Mouse (Mus musculus) intestine, embryonic 15.5 days (tissue): Measurements from ENCODE around the gene Mgme1. TPM values are rescaled to one million over a fixed set of nuclear protein-coding genes. Genes with fewer than 3 reads are reported as not detected.

ENCODE experiments used
- ATAC-seq: fragments of 200-750 bp; cut with Nextera tagmentation; 2 replicates; pipeline ENCODE4 v1.8.0; 2017; ENCODE audit warnings: moderate TSS enrichment, moderate library complexity
- H3K27ac ChIP-seq: fragments of 300-500 bp; sonication (generic); 2 replicates; pipeline ENCODE4 v1.5.1; 2015; ENCODE audit warnings: mild to moderate bottlenecking, inconsistent platforms
- H3K27me3 ChIP-seq: fragments of 300-500 bp; sonication (generic); replicated peaks from 2 replicates; pipeline ENCODE4 v1.6.1; 2015; ENCODE audit warnings: inconsistent platforms
- H3K36me3 ChIP-seq: fragments of 300-500 bp; sonication (generic); 2 replicates; pipeline ENCODE4 v1.6.1; 2015; ENCODE audit warnings: inconsistent platforms
- H3K4me1 ChIP-seq: fragments of 300-500 bp; sonication (generic); replicated peaks from 2 replicates; pipeline ENCODE4 v1.6.1; 2015; ENCODE audit warnings: inconsistent platforms
- H3K4me2 ChIP-seq: fragments of 300-500 bp; sonication (generic); replicated peaks from 2 replicates; pipeline ENCODE4 v1.6.1; 2015; ENCODE audit warnings: mild to moderate bottlenecking, inconsistent platforms
- H3K4me3 ChIP-seq: fragments of 300-500 bp; sonication (generic); replicated peaks from 2 replicates; pipeline ENCODE4 v1.5.1; 2015; ENCODE audit warnings: inconsistent platforms
- H3K9ac ChIP-seq: fragments of 300-500 bp; sonication (generic); 2 replicates; pipeline ENCODE4 v1.6.1; 2015; ENCODE audit warnings: inconsistent platforms
- H3K9me3 ChIP-seq: fragments of 300-500 bp; sonication (generic); 2 replicates; pipeline ENCODE4 v1.6.1; 2016; ENCODE audit warnings: inconsistent platforms
- WGBS: fragments of 180-500 bp; shearing (Covaris S2); methylation state at CpG from one replicate; pipeline ENCODE4 v1.1.7; 2015; 5-methylcytosine and 5-hydroxymethylcytosine counted together
- polyA plus RNA-seq: library from polyadenylated mRNA; unstranded; fragments of >200 nt; fragmentation: Nextera tagmentation; extraction: Ambion mirVana; gene quantifications from 2 replicates; pipeline ENCODE4 v1.2.1, GENCODE M21; 2015

Gene Mgme1
- polyA plus RNA-seq, 1 experiment from 2014 or later = 22.7 TPM

GRCm38 (mm10) chr2:144291600-144292305 is 21.3 kb downstream of the Mgme1 start:
- Histone ChIP-seq H3K9me3 (no peaks in the 10 kb centered on the region), H3K4me1 (0 out of 2 replicates have a peak, but pooled peaks cover 4% of the 10 kb centered on the region), H3K36me3 (no peaks in the 10 kb centered on the region), H3K9ac (no peak overlapping the region), H3K27ac (no peak overlapping the region), H3K27me3 (no peaks in the 10 kb centered on the region), H3K4me3 (no peak overlapping the region), H3K4me2 (no peak overlapping the region)
- WGBS = 78% methylated on average over 11 of the region's 11 CpGs
- no peak for ATAC-seq

DNA sequence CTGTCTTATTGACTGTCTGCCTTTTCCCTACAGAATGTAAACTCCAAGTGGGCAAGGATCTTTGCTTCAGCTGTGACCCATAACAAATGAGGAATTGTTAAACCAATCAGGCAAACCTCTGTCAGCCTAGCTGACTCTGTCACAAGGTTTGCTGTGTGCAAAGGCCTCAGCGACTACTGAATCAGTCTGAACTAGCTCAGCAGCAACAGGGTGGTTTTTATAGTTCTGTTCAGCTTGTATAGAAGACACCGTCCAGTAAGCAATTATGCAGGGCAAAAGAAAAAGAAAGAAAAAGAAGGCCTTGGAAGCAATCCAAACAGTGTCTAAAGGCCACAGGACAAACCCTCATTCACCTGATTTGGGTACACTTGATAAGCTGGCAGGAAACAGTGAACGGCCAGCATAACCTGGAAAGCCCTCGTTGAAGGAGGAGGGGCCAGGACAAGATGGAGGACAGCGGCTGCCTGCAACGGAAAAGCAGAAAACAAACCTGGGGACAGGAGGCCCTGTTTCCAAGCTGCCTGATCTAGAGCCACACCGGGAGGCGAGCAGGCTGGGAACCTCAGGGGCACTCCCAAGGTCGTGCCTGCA is 24.8 kb downstream of the Mgme1 start:
- Histone ChIP-seq H3K27ac (0 out of 2 replicates have a peak overlapping the region, but pooled peaks have one; percentile 23), H3K4me1 (0 out of 2 replicates have a peak, but pooled peaks cover 4% of the 10 kb centered on the region), H3K4me3 (no peak overlapping the region), H3K9ac (no peak overlapping the region), H3K27me3 (no peaks in the 10 kb centered on the region), H3K4me2 (0 out of 2 replicates have a peak overlapping the region, but pooled peaks have one; percentile 15), H3K36me3 (no peaks in the 10 kb centered on the region), H3K9me3 (no peaks in the 10 kb centered on the region)
- WGBS = 54% methylated on average over 9 of the region's 9 CpGs
- ATAC-seq = peak; percentile 72

DNA sequence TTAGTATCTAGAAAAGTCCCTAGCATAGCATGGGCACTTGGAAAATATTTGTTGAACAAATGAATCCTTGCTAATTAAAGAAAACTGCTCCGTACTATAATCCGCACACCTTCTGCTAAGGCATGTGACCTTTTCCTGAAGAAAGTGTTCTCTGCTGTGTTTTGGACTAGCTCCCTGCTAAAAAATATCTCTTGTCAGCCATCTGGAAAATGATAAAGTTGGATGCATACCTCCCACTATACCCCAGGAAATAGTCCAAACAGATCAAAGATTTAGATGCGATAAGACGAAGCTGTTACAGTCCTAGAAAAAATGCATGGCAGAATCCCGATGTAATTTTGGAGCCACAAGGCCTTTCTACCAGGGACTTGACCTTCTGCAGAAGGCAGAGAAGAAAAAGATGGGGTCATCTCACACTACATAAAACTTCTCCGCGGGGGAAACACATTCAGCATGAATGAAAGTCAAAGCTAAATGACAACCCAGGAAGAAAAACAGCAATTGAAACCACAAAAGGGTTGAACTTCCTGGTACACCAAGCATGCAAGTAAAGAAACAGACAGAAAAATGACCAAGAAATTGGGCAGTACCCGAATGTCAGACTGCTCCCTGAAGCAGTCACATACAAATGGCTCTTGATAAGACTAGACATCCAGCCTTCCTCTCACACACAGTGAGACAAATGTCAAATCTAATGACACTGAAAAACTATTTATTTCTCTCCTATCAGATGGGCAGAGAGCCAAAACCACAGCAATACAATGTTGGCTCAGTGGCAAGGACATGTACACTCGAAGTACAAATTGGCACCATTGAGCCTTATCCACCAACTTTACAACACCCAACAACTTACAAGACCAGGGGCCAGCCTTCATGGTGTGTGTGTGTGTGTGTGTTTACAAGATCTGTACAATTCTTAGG is 29.5 kb downstream of the Mgme1 start:
- no peaks in the 10 kb centered on the region for H3K36me3 ChIP-seq
- ATAC-seq = peak; percentile 84
- no peaks in the 10 kb centered on the region for H3K4me1 ChIP-seq
- H3K27ac ChIP-seq = no peak overlapping the region
- no peaks in the 10 kb centered on the region for H3K27me3 ChIP-seq
- WGBS = 58% methylated on average over 9 of the region's 9 CpGs
- H3K9ac ChIP-seq = no peak overlapping the region
- no peak overlapping the region for H3K4me3 ChIP-seq
- H3K4me2 ChIP-seq = no peak overlapping the region
- H3K9me3 ChIP-seq = no peaks in the 10 kb centered on the region

GRCm38 (mm10) chr2:144301101-144301500 is 30.6 kb downstream of the Mgme1 start:
- no peak for ATAC-seq
- Histone ChIP-seq H3K27ac (no peak overlapping the region), H3K4me3 (no peak overlapping the region), H3K4me2 (no peak overlapping the region), H3K9ac (no peak overlapping the region), H3K36me3 (no peaks in the 10 kb centered on the region), H3K9me3 (no peaks in the 10 kb centered on the region), H3K4me1 (no peaks in the 10 kb centered on the region), H3K27me3 (no peaks in the 10 kb centered on the region)
- WGBS = 94% methylated on average over 11 of the region's 11 CpGs

DNA sequence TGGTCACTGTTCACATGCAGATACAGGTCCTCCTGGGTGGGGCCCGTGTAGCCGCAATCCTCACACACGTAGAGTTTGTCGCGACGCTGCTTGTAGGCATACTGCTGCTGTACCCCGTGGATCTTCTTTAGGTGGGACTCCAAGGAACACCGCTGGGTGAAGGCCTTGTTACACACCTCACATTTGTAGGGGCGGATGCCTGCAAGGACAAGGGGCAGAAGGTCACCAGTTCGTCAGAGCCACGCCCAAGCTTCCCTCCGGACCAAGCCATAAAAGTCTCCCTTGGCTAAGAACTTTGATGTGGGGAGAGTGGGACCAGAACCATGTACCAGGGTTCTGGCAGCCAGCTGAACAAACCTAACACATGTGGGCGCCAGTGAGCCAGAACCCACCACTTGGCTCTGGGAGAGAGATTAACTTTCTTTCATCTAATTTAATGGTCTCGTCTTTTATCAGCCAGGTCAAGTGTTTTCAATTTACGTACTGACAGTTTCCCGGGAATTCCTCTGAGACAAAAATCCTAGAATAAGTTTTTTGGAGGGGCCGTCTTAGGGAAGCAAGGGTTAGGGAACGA is 35.3 kb downstream of the Mgme1 start:
- H3K4me3 ChIP-seq = no peak overlapping the region
- no peak overlapping the region for H3K9ac ChIP-seq
- no peak overlapping the region for H3K4me2 ChIP-seq
- H3K4me1 ChIP-seq = 0 out of 2 replicates have a peak, but pooled peaks cover 2% of the 10 kb centered on the region
- no peak overlapping the region for H3K27ac ChIP-seq
- 68% methylated on average over 18 of the region's 18 CpGs for WGBS
- H3K36me3 ChIP-seq = no peaks in the 10 kb centered on the region
- H3K9me3 ChIP-seq = no peaks in the 10 kb centered on the region
- no peaks in the 10 kb centered on the region for H3K27me3 ChIP-seq
- ATAC-seq = no peak

- Histone ChIP-seq H3K9me3 (no peaks in the 10 kb centered on the region), H3K27me3 (no peaks in the 10 kb centered on the region), H3K9ac (no peak overlapping the region), H3K36me3 (no peaks in the 10 kb centered on the region), H3K27ac (peak overlapping the region; percentile 32; the same call in 1 of the 2 replicates), H3K4me3 (no peak overlapping the region), H3K4me1 (0 out of 2 replicates have a peak, but pooled peaks cover 2% of the 10 kb centered on the region), H3K4me2 (no peak overlapping the region)
- ATAC-seq = peak; percentile 73
- WGBS = 39% methylated on average over 8 of the region's 8 CpGs
These were observed 38.1 kb downstream of the Mgme1 start for GRCm38 (mm10) chr2:144308561-144308960.

- ATAC-seq = peak; percentile 31; the same call in 1 of the 2 replicates
- Histone ChIP-seq H3K27me3 (no peaks in the 10 kb centered on the region), H3K27ac (no peak overlapping the region), H3K4me2 (no peak overlapping the region), H3K36me3 (no peaks in the 10 kb centered on the region), H3K9me3 (no peaks in the 10 kb centered on the region), H3K9ac (no peak overlapping the region), H3K4me3 (no peak overlapping the region), H3K4me1 (0 out of 2 replicates have a peak, but pooled peaks cover 2% of the 10 kb centered on the region)
- 49% methylated on average over 5 of the region's 5 CpGs for WGBS
These were observed 39.8 kb downstream of the Mgme1 start for GRCm38 (mm10) chr2:144310273-144310672.

- Histone ChIP-seq H3K9ac (no peak overlapping the region), H3K4me2 (no peak overlapping the region), H3K27ac (no peak overlapping the region), H3K4me1 (0 out of 2 replicates have a peak, but pooled peaks cover 2% of the 10 kb centered on the region), H3K36me3 (no peaks in the 10 kb centered on the region), H3K4me3 (no peak overlapping the region), H3K9me3 (no peaks in the 10 kb centered on the region), H3K27me3 (no peaks in the 10 kb centered on the region)
- 77% methylated on average over 2 of the region's 2 CpGs for WGBS
- ATAC-seq = no peak
These were observed 40.9 kb downstream of the Mgme1 start for GRCm38 (mm10) chr2:144311372-144311771.

- 0 out of 2 replicates have a peak, but pooled peaks cover 7% of the 10 kb centered on the region for H3K27me3 ChIP-seq
- no peaks in the 10 kb centered on the region for H3K9me3 ChIP-seq
- ATAC-seq = no peak
- H3K4me3 ChIP-seq = no peak overlapping the region
- no peak overlapping the region for H3K27ac ChIP-seq
- H3K36me3 ChIP-seq = no peaks in the 10 kb centered on the region
- 65% methylated on average over 3 of the region's 3 CpGs for WGBS
- no peak overlapping the region for H3K9ac ChIP-seq
- no peaks in the 10 kb centered on the region for H3K4me1 ChIP-seq
- no peak overlapping the region for H3K4me2 ChIP-seq
These were observed 53.8 kb downstream of the Mgme1 start for GRCm38 (mm10) chr2:144324218-144324617.

DNA sequence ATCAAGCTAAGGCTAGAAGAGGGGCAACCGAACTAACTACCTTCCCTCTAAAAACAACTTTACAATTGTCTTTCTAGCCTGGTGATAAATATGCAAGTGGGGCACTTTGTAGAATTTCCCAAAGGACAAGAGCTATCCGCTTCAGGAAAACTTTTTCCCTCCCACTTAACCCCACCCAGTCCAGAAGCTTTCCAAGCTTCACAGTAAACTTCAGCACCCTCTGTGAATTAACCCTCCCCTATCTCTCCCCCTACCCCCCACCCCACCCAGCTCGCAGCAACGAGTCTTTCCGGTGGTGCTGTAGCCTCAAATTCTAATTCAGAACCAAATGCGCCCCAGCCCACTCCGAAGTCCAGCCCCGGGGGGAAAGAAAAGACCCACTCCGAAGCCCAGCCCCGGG is 59.0 kb downstream of the Mgme1 start:
- Histone ChIP-seq H3K4me2 (peak overlapping the region; percentile 97; the same call in 1 of the 2 replicates), H3K27me3 (peaks cover 45% of the 10 kb centered on the region), H3K4me3 (no peak overlapping the region), H3K9ac (no peak overlapping the region), H3K36me3 (no peaks in the 10 kb centered on the region), H3K4me1 (peaks cover 31% of the 10 kb centered on the region), H3K27ac (no peak overlapping the region), H3K9me3 (no peaks in the 10 kb centered on the region)
- 4% methylated on average over 10 of the region's 10 CpGs for WGBS
- ATAC-seq = no peak

DNA sequence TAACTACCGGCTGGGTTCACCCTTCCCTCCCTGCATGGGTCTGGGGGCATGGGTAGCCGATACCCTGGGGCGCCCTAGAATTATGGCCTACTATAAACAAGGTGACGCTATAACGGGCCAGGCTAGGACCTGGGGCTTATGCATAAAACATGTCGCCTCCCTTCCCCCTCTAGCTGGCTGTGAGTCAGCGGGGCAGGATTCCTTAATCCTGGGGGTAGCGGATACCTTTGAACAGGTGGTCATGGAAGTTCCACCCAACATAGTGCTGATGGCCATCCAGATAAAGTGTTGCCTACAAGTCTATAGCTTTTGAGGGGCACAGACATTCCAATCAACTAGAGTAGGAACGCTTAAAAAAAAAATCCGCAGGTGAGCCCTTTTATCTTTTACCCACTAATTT is 59.5 kb downstream of the Mgme1 start:
- H3K9ac ChIP-seq = no peak overlapping the region
- no peak for ATAC-seq
- no peak overlapping the region for H3K27ac ChIP-seq
- 5% methylated on average over 10 of the region's 10 CpGs for WGBS
- H3K4me3 ChIP-seq = no peak overlapping the region; the same call in 1 of the 2 replicates
- H3K4me2 ChIP-seq = peak overlapping the region; percentile 97
- H3K36me3 ChIP-seq = no peaks in the 10 kb centered on the region
- peaks cover 31% of the 10 kb centered on the region for H3K4me1 ChIP-seq
- H3K27me3 ChIP-seq = peaks cover 45% of the 10 kb centered on the region
- no peaks in the 10 kb centered on the region for H3K9me3 ChIP-seq
